Mouse (Mus musculus) right cerebral cortex, postnatal 36 days (tissue): Measurements from ENCODE around the gene Cdk5rap1.

Experiments
- DNase-seq, 2 experiments: peaks; one replicate each; pipeline ENCODE4 v3.0.0; 2022; ENCODE audit warnings: low spot score in 2 of 2, mixed read lengths in 1 of 2

The Cdk5rap1 gene

GRCm38 (mm10) chr2:154372842-154373500, at the start of gene Cdk5rap1:
Cdk5rap1 (minus strand) TSS chr2:154373010.
- DNase-seq, result no peak

GRCm38 (mm10) chr2:154422181-154422580, 49.4 kb upstream of the Cdk5rap1 start:
- no peak for DNase-seq

GRCm38 (mm10) chr2:154420942-154421731, 48.3 kb upstream of the Cdk5rap1 start:
- no peak for DNase-seq

- DNase-seq, result no peak
These were observed 47.1 kb upstream of the Cdk5rap1 start for GRCm38 (mm10) chr2:154419631-154420515.

GRCm38 (mm10) chr2:154418001-154418400, 45.2 kb upstream of the Cdk5rap1 start:
- DNase-seq, result no peak

- no peak for DNase-seq
These were observed 44.3 kb upstream of the Cdk5rap1 start for GRCm38 (mm10) chr2:154417107-154417506.

GRCm38 (mm10) chr2:154412018-154412666, 39.3 kb upstream of the Cdk5rap1 start:
- DNase-seq, result no peak

- peak; percentile 50 to 52 for DNase-seq
These were observed 37.5 kb upstream of the Cdk5rap1 start for GRCm38 (mm10) chr2:154410355-154410754.

- peak; percentile 65 to 70 for DNase-seq
These were observed 35.0 kb upstream of the Cdk5rap1 start, which contains the start of gene Snta1 for GRCm38 (mm10) chr2:154407643-154408445. Snta1 (minus strand) TSS chr2:154408099.

GRCm38 (mm10) chr2:154407063-154407642, 34.3 kb upstream of the Cdk5rap1 start:
- DNase-seq, result no peak

- no peak for DNase-seq
These were observed 32.7 kb upstream of the Cdk5rap1 start for GRCm38 (mm10) chr2:154405447-154405994.

GRCm38 (mm10) chr2:154402811-154403210, 30.0 kb upstream of the Cdk5rap1 start:
- no peak for DNase-seq

- DNase-seq, result no peak
These were observed 29.2 kb upstream of the Cdk5rap1 start for GRCm38 (mm10) chr2:154401976-154402375.

GRCm38 (mm10) chr2:154399325-154399724, 26.5 kb upstream of the Cdk5rap1 start:
- peak; percentile 52 to 55 for DNase-seq

- no peak for DNase-seq
These were observed 25.5 kb upstream of the Cdk5rap1 start for GRCm38 (mm10) chr2:154398267-154398666.

GRCm38 (mm10) chr2:154396529-154396928, 23.7 kb upstream of the Cdk5rap1 start:
- DNase-seq, result no peak

- DNase-seq, result no peak
These were observed 21.8 kb upstream of the Cdk5rap1 start for GRCm38 (mm10) chr2:154394602-154395001.

- peak in 1 of 2 experiments; percentile 34 for DNase-seq
These were observed 17.6 kb upstream of the Cdk5rap1 start for GRCm38 (mm10) chr2:154390180-154390964.

- DNase-seq, result peak; percentile 89 to 93
These were observed 6.3 kb upstream of the Cdk5rap1 start for GRCm38 (mm10) chr2:154379103-154379502.
